Mouse (Mus musculus): ENCODE measurements around the gene Magea1.
"Not testable (repeated sequence)": the region's sequence is repeated elsewhere in the genome, so short reads cannot be mapped to it uniquely, and the experiment has no call there.

Magea1 gene

GRCm38 (mm10) chrX:155089693-155090092, at the start of gene Magea1:
TSS of gene Magea1 (minus strand) at chrX:155089793.
- DNase-seq (ENCODE audit: low spot score in 2 of 2), result not testable (repeated sequence)

DNA sequence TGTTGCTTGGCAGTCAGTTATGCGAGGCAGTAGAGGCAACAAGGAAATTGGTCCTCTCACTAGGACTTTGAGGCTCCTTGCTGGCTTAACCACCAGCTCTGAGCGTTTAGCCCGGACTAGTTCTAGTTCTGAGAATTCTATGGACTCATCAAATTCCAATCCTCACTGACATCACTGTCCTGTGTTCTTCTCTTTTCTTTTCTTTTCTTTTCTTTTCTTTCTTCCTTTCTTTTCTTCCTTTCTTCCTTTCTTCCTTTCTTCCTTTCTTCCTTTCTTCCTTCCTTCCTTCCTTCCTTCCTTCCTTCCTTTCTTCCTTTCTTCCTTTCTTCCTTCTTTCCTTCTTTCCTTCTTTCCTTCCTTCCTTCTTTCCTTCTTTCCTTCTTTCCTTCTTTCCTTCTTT, 38.7 kb upstream of the Magea1 start, which contains the start of gene Cldn34b2:
Gene Cldn34b2 (minus strand): TSS at position 101 of the 400 bp plus-strand sequence.
- not testable (repeated sequence) for DNase-seq (ENCODE audit: low spot score in 2 of 2)

DNA sequence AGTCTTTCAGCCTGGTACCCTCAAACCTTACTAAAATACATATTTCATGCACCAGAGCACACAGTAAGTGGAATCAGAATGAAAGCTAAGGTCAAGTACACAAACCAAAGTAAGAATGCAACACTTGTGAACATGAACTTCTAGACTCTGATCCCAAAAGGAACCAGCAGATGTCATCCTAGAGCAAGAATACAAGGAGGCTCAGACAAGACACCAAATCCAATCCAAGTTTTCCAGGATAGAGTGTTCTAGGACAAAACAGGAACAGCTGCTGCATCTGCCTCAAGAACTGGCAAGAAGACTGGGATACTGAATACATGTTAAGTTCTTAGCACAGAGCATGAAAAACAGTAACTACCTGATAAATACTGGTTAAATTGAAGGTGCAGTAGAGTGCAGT, 8.4 kb upstream of the Magea1 start:
- no peak for DNase-seq (ENCODE audit: low spot score in 2 of 2)

DNA sequence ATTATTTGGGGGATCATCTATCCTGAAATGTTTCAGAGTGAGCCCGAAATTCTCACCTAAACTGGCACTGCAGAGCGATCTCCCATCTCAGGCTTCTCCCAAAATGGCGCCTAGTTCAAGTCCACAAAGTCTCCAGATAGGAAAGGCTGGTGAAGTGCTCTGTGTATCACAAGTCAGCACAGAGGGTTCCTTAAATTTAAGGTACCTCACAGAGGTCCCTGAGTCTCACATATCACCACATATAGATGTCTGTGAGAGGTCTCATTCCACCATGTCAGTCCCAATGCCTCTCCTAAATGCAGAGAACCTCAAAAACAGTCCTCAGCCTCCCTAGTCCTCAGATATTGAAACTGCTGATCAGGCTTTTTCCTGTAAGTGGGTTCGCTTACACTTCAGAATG, 4.0 kb upstream of the Magea1 start, which contains the start of gene Magea2:
Gene Magea2 (minus strand): TSS at position 101 of the 400 bp plus-strand sequence.
- not testable (repeated sequence) for DNase-seq (ENCODE audit: low spot score in 2 of 2)

GRCm38 (mm10) chrX:155063045-155063444, 26.5 kb downstream of the Magea1 start, which contains the start of gene Magea5:
TSS of gene Magea5 (minus strand) at chrX:155063145.
- not testable (repeated sequence) for DNase-seq (ENCODE audit: low spot score in 2 of 2)
